Mouse (Mus musculus): ENCODE results near the gene Ccdc93. TPM values are rescaled to one million over a fixed set of nuclear protein-coding genes. Genes with fewer than 3 reads are reported as not detected.
A peak's percentile ranks its signal among the peaks of the same experiment; 100 is the strongest.

Gene Ccdc93
- total RNA-seq, 2 experiments from 2014 or later, result 22.9 to 23.5 TPM

DNA sequence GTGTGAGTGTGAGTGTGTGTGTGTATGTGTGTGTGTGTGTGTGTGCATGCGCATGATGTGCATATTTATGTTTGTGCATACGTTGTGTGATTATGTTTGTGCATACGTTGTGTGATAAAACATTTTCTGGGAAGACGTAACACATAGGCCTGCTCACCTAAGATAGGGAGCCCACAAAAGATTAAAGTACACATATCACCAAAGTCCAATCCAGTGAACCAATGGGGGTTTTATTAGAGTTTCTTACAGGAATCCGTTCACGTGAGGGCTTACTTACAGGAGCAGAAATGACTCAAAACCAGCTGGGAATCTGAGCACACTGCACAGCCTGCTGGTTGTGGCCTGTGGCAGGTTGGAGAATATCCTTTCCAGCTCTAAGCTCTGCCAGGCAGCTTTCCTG lies 13.3 kb downstream of the Ccdc93 start:
- no peak for DNase-seq (ENCODE audit: low spot score in 2 of 2)

GRCm38 (mm10) chr1:121447216-121447615 lies 16.4 kb downstream of the Ccdc93 start:
- DNase-seq (ENCODE audit: low spot score in 2 of 2), result no peak

GRCm38 (mm10) chr1:121448166-121448565 lies 17.3 kb downstream of the Ccdc93 start:
- no peak for DNase-seq (ENCODE audit: low spot score in 2 of 2)

GRCm38 (mm10) chr1:121451009-121451408 lies 20.2 kb downstream of the Ccdc93 start:
- DNase-seq (ENCODE audit: low spot score in 2 of 2), result no peak

DNA sequence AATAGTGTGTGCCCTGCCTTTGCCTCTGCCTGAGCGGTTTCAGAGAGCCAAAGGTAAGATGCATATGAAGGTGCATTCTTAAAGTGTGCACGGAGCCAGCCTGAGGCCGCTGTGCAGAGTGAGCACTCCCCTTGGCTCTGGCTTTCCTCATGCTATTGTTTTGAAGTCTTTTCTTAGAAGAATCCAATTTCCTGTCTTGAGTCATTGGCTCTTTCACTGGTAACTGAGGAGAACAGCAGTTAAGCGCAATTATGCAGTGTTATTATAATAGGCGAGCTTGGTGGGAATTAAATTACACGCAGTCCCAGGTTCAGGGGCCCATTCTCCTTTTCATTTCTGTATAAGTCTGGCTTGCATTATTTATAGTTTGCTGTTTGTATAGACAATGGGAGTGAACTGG lies 21.6 kb downstream of the Ccdc93 start:
- no peak for DNase-seq (ENCODE audit: low spot score in 2 of 2)

- DNase-seq (ENCODE audit: low spot score in 2 of 2), result no peak
These were observed 22.2 kb downstream of the Ccdc93 start for GRCm38 (mm10) chr1:121453053-121453452.

- no peak for DNase-seq (ENCODE audit: low spot score in 2 of 2)
These were observed 24.1 kb downstream of the Ccdc93 start for GRCm38 (mm10) chr1:121454951-121455350.

DNA sequence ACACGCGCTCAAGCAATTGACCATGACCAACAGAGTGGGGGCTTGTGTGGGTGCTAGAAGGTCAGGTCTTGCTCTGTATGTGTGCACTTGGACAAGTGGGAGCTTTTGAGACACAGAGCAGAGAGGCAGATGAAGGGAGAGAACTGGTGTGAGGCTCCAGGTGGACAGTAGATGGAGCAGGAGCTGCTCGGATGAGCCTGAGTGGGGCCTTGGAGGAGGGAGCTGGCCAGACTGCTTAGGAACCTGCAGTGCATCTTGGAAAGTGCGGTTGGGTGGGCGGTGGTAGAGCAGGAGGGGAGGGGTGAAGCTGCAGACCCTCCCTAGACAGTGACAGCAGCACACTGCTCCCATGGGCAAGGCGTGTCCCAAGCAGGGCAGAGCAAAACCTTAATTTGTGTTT lies 29.2 kb downstream of the Ccdc93 start:
- DNase-seq (ENCODE audit: low spot score in 2 of 2), result no peak

DNA sequence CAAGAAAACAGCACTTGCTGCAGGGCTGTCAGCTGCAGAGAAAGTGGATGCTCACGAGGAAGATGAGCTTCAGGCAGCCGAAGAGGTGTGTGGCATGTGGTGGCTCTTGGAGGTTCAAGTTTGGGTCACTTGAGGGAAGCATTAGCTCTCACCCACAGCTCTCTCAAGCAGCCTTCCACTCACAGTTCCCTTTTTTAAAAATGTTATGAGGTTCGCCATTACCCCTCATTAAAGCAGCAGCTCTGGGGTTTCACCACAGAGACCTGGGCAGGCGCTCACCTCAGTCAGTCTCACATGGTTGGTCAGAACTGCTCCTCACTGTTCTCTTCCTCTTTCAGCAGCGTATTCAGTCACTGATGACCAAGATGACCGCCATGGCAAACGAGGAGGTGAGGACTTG lies 31.0 kb downstream of the Ccdc93 start:
- DNase-seq (ENCODE audit: low spot score in 2 of 2), result no peak

DNA sequence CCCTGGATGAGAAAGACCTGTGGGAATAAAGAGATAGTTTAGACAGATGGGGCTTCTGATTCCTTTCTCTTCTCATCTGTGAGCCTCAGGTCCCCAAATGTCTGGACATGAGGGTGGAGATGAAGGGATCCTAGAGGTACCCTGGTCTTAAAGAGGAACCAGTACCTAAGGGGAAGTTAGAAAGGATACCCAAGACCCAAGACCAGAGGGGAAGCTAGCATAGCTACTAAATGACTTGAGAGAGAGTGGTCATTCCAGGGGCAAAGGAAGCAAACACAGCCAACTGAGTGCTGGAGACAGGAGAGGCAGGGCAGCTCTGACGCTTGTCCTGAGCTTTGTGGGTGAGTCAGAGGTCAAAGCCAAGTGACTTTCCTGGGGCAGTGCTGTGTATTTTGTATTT lies 31.8 kb downstream of the Ccdc93 start:
- DNase-seq (ENCODE audit: low spot score in 2 of 2), result no peak

GRCm38 (mm10) chr1:121463806-121464205 lies 33.0 kb downstream of the Ccdc93 start:
- DNase-seq (ENCODE audit: low spot score in 2 of 2), result no peak

GRCm38 (mm10) chr1:121466276-121466675 lies 35.4 kb downstream of the Ccdc93 start:
- DNase-seq (ENCODE audit: low spot score in 2 of 2), result peak in 1 of 2 experiments; percentile 24

GRCm38 (mm10) chr1:121468271-121468670 lies 37.4 kb downstream of the Ccdc93 start:
- no peak for DNase-seq (ENCODE audit: low spot score in 2 of 2)

GRCm38 (mm10) chr1:121471503-121471902 lies 40.7 kb downstream of the Ccdc93 start:
- no peak for DNase-seq (ENCODE audit: low spot score in 2 of 2)

DNA sequence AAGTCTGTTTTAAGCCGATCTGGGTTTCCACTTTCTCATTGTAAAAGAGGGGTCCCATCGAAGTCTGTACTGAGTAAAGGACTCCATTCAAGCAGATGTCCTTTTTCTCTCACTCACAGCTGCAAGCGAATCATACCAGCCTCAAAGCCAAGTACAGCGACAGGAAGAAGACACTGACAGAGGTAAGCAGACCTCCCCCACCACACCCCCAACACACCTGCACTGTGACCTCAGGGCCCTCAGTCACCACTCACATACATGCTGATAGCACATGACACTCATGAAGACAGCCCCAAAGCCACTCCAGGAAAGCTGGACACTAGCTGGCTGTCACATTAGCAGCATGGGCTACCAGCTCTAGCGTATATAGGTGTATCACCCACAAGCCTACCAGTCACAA lies 46.9 kb downstream of the Ccdc93 start:
- no peak for DNase-seq (ENCODE audit: low spot score in 2 of 2)

DNA sequence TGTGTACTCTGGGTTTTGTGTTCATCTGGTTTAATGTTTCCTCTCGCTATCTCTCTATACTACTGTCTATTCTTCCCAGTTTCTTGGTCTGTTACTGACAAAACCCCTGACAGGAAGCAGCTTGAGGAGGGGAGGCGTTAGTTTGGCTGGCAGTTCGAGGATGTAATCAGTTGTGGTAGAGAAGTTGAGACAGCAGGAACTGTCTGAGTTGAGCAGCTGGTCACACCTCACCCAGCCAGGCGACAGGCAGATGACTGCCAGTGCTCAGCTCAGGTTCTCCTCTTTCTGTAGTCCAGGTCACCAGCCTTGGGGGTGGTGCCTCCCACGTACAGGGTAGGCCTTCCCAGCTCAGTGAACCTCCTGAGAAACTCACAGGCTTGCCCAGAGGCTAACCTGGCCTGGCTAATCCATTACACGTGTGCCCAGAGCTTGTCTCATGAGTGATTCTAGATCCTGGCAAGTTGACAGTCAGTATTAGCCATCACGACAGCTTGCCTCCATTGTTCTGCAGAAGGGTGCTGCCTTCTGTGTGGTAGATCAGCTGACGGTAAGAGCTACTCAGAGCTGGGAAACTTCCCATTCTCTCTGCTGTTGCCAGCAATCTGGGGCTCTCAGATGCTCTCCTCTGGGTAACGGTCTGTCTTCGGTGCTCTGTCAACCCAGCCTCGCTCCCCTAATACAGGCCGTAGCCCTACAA lies 47.6 kb downstream of the Ccdc93 start:
- DNase-seq (ENCODE audit: low spot score in 2 of 2), result no peak

- DNase-seq (ENCODE audit: low spot score in 2 of 2), result no peak
These were observed 48.6 kb downstream of the Ccdc93 start for GRCm38 (mm10) chr1:121479403-121479802.

DNA sequence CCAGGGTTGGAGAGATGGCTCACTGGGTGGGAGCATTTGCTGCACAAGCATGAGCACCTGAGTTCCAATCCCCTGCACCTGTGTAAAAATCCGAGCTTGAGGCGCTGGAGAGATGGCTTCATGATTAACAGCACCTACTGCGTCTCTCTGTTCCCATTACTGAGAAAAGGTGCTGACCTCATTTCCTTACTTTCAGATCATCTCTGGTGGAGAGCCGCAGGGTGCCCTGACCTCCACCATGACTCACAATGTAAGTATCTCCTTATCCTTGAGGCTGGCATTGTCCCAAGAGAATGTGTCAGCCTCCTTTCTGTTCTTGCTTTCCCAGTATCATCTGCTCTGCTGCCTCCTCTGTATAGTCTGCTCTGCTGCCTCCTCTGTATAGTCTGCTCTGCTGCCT lies 52.2 kb downstream of the Ccdc93 start:
- DNase-seq (ENCODE audit: low spot score in 2 of 2), result peak in 1 of 2 experiments; percentile 43

DNA sequence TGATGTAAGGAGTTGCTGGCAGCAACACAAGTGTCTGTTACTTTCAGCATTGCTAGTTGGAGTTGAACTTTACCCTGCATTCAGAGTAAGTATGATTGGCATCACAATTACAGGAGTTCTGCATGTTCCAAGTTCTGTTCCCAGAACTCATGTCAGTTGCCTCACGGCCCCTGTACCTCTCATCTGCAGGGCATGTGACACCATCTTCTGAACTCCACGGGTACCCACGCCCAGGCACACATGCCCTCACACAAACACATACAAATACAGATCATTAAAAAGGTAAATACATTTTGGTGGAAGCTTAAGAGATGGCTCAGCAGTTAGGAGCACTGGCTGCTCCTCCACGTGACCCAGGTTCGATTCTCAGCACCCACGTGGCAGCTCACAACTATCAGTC lies 56.0 kb downstream of the Ccdc93 start:
- no peak for DNase-seq (ENCODE audit: low spot score in 2 of 2)

- DNase-seq (ENCODE audit: low spot score in 2 of 2), result peak in 1 of 2 experiments; percentile 22
These were observed 59.4 kb downstream of the Ccdc93 start for GRCm38 (mm10) chr1:121490241-121490640.

GRCm38 (mm10) chr1:121497093-121497492 lies 66.2 kb downstream of the Ccdc93 start:
- no peak for DNase-seq (ENCODE audit: low spot score in 2 of 2)

DNA sequence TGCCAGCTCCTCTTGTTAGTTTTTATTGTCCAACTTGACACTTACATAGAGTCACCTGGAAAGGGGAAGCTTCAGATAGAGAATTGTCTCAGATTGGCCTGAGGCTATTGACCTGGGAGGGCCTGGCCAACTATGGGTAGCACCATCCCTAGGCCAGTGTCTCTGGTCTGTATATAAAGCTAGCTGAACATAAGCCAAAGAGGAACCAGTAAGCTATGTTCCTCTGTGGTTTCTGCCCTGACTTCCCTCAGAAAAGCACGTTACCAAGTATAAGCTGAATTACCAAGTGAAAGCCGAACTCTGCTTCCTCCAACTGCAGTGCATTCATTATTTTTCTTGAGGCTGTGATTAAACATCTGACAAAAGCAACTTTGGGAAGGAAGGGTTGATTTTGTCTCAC lies 77.9 kb downstream of the Ccdc93 start:
- DNase-seq (ENCODE audit: low spot score in 2 of 2), result no peak

DNA sequence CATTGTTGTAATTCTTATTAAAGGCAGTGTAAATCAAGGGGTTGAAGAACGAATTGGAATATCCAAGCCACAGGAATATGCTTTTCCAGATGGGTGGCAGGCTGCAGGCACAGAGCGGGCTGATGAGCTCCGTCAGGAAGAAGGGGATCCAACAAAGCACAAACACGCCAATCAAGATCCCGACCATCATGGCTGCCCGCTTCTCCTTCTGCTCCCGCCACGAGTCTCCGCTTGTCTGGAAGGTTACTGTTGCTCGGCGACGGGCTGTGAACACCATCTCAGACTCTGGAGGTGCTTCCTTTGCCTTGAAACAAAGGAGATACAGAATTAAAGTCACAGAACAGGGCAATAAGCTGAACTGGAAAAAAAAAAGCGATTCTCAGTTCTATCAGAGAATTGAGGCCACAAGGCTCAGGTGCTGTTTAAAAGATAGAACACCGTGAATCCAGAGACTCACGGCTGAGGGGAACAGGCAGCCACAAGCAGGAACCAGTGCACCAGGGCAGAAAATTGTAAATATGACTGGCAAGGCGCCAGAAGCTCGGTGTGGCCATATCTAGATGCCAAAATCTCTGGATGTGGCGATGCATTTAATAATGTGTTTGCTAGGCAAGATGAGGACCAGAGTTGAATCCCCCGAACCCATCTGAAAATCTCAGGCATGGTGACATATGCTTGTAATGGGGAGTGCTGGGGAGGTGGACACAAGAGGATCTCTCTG lies 79.7 kb downstream of the Ccdc93 start:
- DNase-seq (ENCODE audit: low spot score in 2 of 2), result no peak
